Mouse (Mus musculus) adrenal gland, adult 2 months (tissue): ENCODE data around the gene Sema5b. TPM values are rescaled to one million over a fixed set of nuclear protein-coding genes. Genes with fewer than 3 reads are reported as not detected.

Experiments used
- DNase-seq: peaks from one replicate; pipeline ENCODE4 v3.0.0; 2021
- polyA plus RNA-seq: library from polyadenylated mRNA; depleted of rRNA; stranded (reverse); fragments of >200 nt; gene quantifications from 2 replicates; pipeline ENCODE4 v1.2.3, GENCODE M21; 2012
- total RNA-seq, 2 experiments: library from RNA; stranded (reverse); gene quantifications; 2 replicates each; pipeline ENCODE4 v1.2.3; 2021

The Sema5b gene
- total and polyA plus RNA-seq, 3 experiments: 1.5 to 48.9 (median 8.3) TPM

DNA sequence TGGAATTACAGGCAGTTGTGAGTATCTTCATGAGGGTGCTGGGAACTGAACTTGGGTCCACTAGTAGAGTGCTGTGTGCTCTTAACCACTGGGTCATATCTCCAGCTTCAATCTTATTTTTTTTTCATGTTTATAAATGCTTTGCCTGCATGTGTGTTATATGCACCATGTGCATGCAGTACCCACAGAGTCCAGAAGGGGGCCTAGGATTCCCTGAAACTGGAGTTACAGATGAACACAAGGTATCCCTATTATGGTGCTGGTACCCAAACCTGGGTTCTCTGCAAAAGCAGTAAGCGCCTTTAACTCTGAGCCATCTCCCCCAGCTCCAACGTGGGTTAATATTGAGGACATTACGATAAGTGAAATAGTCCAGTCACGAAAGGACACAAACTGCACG, 52.5 kb downstream of the Sema5b start:
- DNase-seq: no peak

DNA sequence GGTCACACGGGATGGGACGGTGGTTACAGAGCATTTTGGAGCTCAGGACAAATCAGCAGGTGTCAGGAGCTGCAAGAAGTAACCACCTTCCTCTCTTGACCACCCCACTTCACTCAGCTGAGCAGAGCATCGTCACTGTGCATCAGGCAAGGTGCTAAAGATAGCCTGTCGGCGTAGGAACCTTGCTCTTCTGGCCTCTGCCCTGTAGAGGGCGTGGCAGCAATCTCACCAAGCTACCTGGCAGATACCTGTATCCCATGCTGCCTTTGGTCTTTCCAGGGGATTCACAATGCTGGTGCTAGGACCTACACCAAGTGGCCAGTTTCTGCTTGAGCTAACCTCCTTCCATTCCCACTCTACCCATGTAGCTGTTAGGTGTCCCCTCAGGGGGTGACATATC, 55.3 kb downstream of the Sema5b start:
- no peak for DNase-seq

DNA sequence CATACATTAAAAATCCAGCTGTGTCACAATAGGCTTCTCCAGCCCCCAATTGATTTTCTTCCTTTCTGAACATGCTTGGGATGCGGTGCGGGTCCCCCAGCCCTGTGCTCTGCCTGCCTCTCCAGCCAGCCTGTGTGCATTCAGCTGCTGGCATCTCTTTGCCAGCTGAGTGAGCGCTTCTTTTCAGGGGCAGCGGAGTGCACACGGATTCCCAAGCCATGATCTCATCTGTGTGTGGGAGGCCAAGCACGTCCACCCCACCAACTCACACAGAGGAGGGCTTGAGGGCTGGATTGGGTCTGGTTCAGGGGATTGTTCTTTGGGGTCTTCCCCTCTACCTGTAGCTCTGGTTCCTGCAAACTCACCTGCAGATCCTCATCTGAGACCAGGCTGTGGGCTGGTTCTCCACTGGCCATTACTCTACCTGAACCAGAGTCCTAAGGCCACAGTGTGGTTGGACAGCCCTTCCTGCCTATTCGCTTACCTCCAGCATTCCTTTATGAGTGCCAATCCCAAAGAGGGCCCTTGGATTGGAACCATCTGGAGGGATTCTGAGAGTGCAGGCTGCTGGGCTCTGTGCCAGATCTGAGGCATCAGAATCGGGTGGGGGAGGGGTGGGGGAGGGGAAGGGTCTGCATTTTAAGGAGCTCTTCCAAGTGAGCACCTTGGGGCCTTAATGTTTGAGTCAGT, 55.9 kb downstream of the Sema5b start:
- no peak for DNase-seq

GRCm38 (mm10) chr16:35597991-35598390, 57.0 kb downstream of the Sema5b start:
- DNase-seq: no peak

GRCm38 (mm10) chr16:35598802-35599201, 57.9 kb downstream of the Sema5b start:
- DNase-seq: no peak

DNA sequence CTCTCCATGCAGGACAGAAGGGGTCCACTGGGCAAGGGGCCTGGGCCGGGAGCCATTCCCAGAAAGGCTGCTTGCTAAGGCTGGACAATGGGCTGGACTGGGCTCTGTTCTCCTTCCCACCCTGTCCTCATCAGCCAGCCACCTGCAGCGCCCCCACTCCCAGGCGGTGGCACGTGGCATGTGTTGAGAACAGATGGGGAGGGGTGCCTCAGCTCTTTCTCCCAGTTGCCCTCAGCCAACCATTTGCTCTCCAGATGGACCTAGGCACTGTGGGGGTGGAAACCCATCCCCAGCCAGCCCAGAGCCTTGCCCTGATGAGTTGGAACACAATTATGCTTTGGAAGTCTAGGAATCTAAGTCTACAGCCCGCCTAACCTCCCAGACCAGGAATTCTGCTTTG, 59.3 kb downstream of the Sema5b start:
- DNase-seq: no peak

DNA sequence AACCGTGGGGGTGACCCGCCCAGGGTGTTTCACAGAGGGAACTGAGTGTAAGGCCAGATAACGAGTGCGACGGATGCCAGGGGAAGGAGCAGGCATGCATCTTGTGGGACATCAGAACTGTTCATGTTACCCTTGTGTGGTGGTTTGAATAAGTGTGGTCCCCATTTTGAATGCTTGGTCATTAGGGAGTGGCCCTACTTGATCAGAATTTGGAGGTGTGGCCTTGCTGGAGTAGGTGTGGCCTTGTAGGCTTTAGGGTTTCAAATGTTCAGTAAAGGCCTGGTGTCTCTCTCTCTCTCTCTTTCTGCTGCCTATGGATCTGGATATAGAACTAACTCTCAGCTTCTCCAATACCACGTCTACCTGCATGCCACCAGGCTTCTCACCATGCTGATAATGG, 60.5 kb downstream of the Sema5b start:
- DNase-seq: no peak

DNA sequence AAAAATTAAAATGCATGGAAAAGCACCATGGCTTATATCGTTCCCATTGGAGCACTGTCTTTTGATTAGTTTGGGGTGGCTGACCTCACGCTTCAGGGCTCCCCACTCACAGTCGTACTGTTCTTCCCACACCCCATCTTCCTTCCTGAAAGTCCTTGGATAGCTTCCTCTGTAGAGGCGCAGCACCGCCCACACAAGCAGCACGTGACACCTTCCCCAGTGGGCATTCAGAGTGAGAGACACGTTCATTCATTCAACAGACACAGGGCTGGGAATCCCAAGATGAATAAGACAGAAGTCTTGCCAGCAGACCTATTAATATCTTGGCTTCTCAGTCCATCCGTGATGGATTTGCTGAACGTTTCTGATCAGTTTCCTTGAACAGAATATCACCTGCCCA, 61.6 kb downstream of the Sema5b start:
- no peak for DNase-seq

- no peak for DNase-seq
Observed at GRCm38 (mm10) chr16:35603729-35604522, 63.0 kb downstream of the Sema5b start.

DNA sequence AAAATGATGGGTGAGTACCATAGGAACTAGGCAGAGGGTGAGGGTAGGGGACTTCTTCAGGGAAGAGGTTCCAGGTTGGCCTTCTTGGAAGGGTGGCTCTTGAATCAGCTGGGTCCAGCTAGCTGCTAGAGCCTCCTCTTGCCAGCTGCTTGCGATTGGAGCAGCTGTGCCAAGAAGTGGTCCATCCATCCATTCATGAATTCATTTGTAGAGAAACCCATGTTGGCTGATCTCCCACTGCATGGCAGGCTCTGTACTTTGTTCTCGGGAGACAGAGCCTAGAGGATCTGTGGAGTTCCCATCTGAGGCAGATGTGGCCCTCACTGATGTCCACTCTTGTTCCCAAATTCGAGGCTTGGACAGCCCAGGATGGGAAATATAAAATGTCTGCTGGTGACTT, 66.3 kb downstream of the Sema5b start:
- no peak for DNase-seq

- DNase-seq: no peak
Observed at GRCm38 (mm10) chr16:35608244-35608643, 67.3 kb downstream of the Sema5b start.

GRCm38 (mm10) chr16:35609561-35609960, 68.6 kb downstream of the Sema5b start:
- DNase-seq: no peak

GRCm38 (mm10) chr16:35613851-35614804, 73.2 kb downstream of the Sema5b start:
- no peak for DNase-seq

GRCm38 (mm10) chr16:35617732-35618131, 76.8 kb downstream of the Sema5b start:
- DNase-seq: no peak

DNA sequence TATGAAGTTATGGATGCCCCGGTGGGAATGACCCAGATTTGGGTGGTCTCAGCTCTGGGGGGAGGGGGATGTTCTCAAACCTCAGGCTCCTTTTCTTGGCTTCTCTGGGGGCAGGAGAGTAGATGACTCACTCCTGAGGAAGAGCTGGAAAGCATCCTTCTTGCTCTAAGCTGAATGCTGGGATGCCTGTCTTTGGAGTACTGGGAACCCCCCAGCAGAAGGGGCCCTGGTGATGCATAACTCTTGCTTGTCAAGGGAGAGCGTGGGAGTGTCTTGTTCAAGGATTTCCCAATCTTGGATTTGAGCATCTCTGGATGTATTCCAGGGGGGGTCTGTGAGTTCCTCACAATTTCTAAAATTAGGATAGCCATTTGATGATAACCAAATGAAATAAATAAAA, 82.1 kb downstream of the Sema5b start:
- DNase-seq: no peak

- no peak for DNase-seq
Observed at GRCm38 (mm10) chr16:35623986-35624385, 83.0 kb downstream of the Sema5b start.

- no peak for DNase-seq
Observed at GRCm38 (mm10) chr16:35624877-35625276, 83.9 kb downstream of the Sema5b start.

DNA sequence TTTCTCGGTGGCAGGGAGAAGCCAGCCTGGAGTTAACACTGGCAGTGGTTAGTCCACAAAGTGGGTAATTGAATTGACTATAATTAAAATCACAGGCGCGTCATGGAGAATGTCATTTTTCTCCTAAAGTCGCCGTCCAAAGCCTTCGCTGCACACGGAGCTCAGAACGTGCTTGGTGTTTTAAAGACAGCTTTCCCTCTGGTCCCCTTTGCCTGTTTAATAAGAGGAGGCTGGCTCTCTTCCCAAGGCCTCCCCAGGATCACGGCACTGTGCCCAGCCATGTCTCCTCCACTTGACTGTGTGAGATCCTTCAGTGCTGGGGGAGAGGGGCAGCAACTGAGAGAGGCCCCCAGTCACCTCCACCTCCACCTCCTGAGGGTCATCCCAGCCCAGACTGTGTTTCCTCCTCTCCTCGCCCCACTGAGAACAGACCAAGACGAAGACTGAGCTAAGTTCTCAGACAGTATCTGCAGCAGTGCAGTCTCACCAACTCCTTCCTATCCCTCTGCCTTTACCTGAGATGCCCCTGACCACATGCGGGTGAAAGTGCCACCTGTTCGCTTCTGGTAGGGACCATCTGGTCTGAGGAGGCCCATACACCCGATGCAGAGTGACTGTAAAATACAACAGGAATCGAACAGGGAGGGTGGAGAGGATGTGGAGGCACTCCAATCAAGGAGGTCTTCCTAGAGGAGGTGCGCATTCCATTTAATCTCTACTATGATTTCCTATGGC, 84.5 kb downstream of the Sema5b start:
- DNase-seq: peak; percentile 77

DNA sequence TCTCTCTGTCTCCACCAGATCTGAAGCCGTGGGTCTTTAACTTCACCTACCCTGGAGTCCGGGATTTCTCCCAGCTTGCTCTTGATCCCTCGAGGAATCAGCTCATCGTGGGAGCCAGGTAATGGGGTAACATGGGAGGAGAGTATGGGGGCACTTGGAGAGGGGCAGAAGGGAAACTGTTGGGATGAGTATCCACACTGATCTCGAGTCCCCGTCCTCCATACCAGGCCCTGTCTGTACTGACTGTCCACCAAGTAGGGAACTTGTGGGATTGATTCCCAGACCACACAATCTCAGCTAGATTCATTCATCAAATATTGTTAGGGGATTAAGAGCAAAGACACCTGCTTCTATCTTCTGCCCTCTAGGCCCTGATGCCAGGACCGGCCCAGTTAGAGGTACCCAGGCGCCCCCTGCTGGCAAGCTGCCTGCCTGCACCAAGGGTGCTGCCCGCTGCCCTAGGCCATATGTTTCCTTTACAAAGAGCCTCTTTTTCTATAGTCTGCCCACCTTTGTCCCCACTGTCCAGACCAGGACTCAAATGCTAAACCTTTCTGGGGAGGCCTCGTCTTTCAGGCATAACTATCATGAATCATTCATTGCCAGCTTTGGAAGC, 87.2 kb downstream of the Sema5b start:
- DNase-seq: peak; percentile 80

GRCm38 (mm10) chr16:35630470-35631183, 89.7 kb downstream of the Sema5b start:
- DNase-seq: peak; percentile 88

- no peak for DNase-seq
Observed at GRCm38 (mm10) chr16:35633058-35633457, 92.1 kb downstream of the Sema5b start.
